Mouse (Mus musculus): ENCODE results near the gene Efemp2. TPM values are rescaled to one million over a fixed set of nuclear protein-coding genes. Genes with fewer than 3 reads are reported as not detected.

Gene Efemp2
- total and polyA plus RNA-seq, 3 experiments = 10.4 to 17.7 TPM; not detected in 1

GRCm38 (mm10) chr19:5486286-5486685 is 12.5 kb downstream of the Efemp2 start:
- H3K27me3 ChIP-seq (ENCODE audit: control insufficient read depth in 1 of 2, insufficient read depth in 2 of 2, low read length in 2 of 2) = no peaks in the 10 kb centered on the region
- no peaks in the 10 kb centered on the region for H3K9me3 ChIP-seq (replicated peaks; ENCODE audit: insufficient read depth, low read length)
- H3K4me3 ChIP-seq (ENCODE audit: control insufficient read depth in 1 of 2, insufficient read depth in 1 of 2, low read depth in 2 of 2, low read length in 2 of 2) = no peak overlapping the region
- TF ChIP-seq MYB (IDR thresholded peaks at IDR 0.05; ENCODE audit: low read depth, low read length) = no peak
- TF ChIP-seq MYC (IDR thresholded peaks at IDR 0.05; ENCODE audit: low read depth, low read length) = no peak
- no peak for TF ChIP-seq RAD21 (IDR thresholded peaks at IDR 0.05; ENCODE audit: low read depth, low read length)
- TF ChIP-seq SMC3 (IDR thresholded peaks at IDR 0.05; ENCODE audit: low read depth, low read length) = no peak
- TF ChIP-seq MAFK (IDR thresholded peaks at IDR 0.05; ENCODE audit: borderline replicate concordance, low read depth, low read length) = no peak
- TF ChIP-seq ZNF384 (IDR thresholded peaks at IDR 0.05; ENCODE audit: low read depth, low read length) = no peak
- no peak for TF ChIP-seq KAT2A (conservative IDR thresholded peaks at IDR 0.05; ENCODE audit: low read depth, low read length)
- TF ChIP-seq RCOR1 (IDR thresholded peaks at IDR 0.05; ENCODE audit: low read depth, low read length) = no peak
- no peak for TF ChIP-seq UBTF (IDR thresholded peaks at IDR 0.05; ENCODE audit: borderline replicate concordance, insufficient read depth, low read depth, low read length)
- TF ChIP-seq CHD1 (IDR thresholded peaks at IDR 0.05; ENCODE audit: low read depth, low read length) = no peak
- TF ChIP-seq USF1 (IDR thresholded peaks at IDR 0.05; ENCODE audit: low read depth, low read length) = no peak
- no peak for TF ChIP-seq NRF1 (IDR thresholded peaks at IDR 0.05; ENCODE audit: insufficient read depth, low read depth, low read length, poor library complexity, severe bottlenecking)
- no peak for TF ChIP-seq EP300 (IDR thresholded peaks at IDR 0.05; ENCODE audit: low read depth in 1 of 2, low read length in 2 of 2)
- TF ChIP-seq GABPA (IDR thresholded peaks at IDR 0.05; ENCODE audit: low read depth, low read length) = no peak
- TF ChIP-seq MEF2A (IDR thresholded peaks at IDR 0.05; ENCODE audit: extremely low read depth, insufficient replicate concordance, low read depth, low read length, poor library complexity, severe bottlenecking) = no peak
- no peak for TF ChIP-seq JUND (IDR thresholded peaks at IDR 0.05; ENCODE audit: low read depth, low read length)
- no peak for TF ChIP-seq MAX (IDR thresholded peaks at IDR 0.05; ENCODE audit: low read length)
- no peak for DNase-seq (ENCODE audit: low read depth, low spot score)
- H3K27ac ChIP-seq (ENCODE audit: control insufficient read depth, low read depth, low read length) = no peak overlapping the region
- H3K36me3 ChIP-seq (ENCODE audit: control insufficient read depth in 1 of 2, insufficient read depth in 2 of 2, low read length in 2 of 2) = 0 out of 4 replicates have a peak, but pooled peaks cover 0 to 2% of the 10 kb centered on the region in 2 experiments
- H3K4me1 ChIP-seq (ENCODE audit: control insufficient read depth in 1 of 2, insufficient read depth in 2 of 2, low read length in 2 of 2) = peaks cover 0 to 12% of the 10 kb centered on the region in 2 experiments; a peak in 2 of 4 replicates
- no peak overlapping the region for H3K9ac ChIP-seq (ENCODE audit: control insufficient read depth, low read depth, low read length, poor library complexity, severe bottlenecking)
- peaks cover 11% of the 10 kb centered on the region for H3K79me2 ChIP-seq (ENCODE audit: control insufficient read depth, insufficient read depth, low read length, poor library complexity)

- Histone ChIP-seq H3K27ac (ENCODE audit: control insufficient read depth, low read depth, low read length) (no peak overlapping the region), H3K79me2 (ENCODE audit: control insufficient read depth, insufficient read depth, low read length, poor library complexity) (peaks cover 16% of the 10 kb centered on the region), H3K4me1 (ENCODE audit: control insufficient read depth in 1 of 2, insufficient read depth in 2 of 2, low read length in 2 of 2) (peaks cover 0 to 12% of the 10 kb centered on the region in 2 experiments; a peak in 2 of 4 replicates), H3K9ac (ENCODE audit: control insufficient read depth, low read depth, low read length, poor library complexity, severe bottlenecking) (no peak overlapping the region; the same call in 1 of the 2 replicates), H3K27me3 (ENCODE audit: control insufficient read depth in 1 of 2, insufficient read depth in 2 of 2, low read length in 2 of 2) (no peaks in the 10 kb centered on the region), H3K9me3 (replicated peaks; ENCODE audit: insufficient read depth, low read length) (no peaks in the 10 kb centered on the region), H3K4me3 (ENCODE audit: control insufficient read depth in 1 of 2, insufficient read depth in 1 of 2, low read depth in 2 of 2, low read length in 2 of 2) (no peak overlapping the region), H3K36me3 (ENCODE audit: control insufficient read depth in 1 of 2, insufficient read depth in 2 of 2, low read length in 2 of 2) (peaks cover 0 to 3% of the 10 kb centered on the region in 2 experiments; a peak in 2 of 4 replicates)
- TF ChIP-seq USF2 (IDR thresholded peaks at IDR 0.05; ENCODE audit: borderline replicate concordance in 1 of 2, insufficient read depth in 1 of 2, low read depth in 1 of 2, low read length in 2 of 2) (no peak), ZNF384 (IDR thresholded peaks at IDR 0.05; ENCODE audit: low read depth, low read length) (no peak), MXI1 (IDR thresholded peaks at IDR 0.05; ENCODE audit: low read depth, low read length) (no peak), USF1 (IDR thresholded peaks at IDR 0.05; ENCODE audit: low read depth, low read length) (no peak)
- no peak for DNase-seq (ENCODE audit: low read depth, low spot score)
These were observed 13.0 kb downstream of the Efemp2 start for GRCm38 (mm10) chr19:5486771-5487170.
